Comparison of ENCODE assay signal across 12 mouse cellular contexts in the genomic region with DNA sequence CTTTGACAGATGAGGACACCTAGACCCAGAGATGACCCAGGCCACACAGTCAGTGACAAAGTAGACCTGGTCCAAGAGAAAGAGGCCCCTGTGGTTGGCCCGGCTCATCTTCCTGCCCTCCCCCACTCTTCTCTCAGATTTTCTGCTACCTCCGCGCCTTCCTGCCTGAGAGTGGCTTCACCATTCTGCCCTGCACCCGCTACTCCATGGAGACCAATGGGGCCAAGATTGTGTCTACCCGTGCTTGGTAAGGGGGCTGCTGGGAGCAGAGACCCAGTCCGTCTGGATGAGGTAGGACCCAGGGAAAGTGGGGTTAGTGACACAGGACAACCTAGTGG. TPM values are rescaled to one million over a fixed set of nuclear protein-coding genes. Genes with fewer than 3 reads are reported as not detected.
DNase-seq lines count a peak whose midpoint lies in the region; ATAC-seq and TF ChIP-seq lines count a peak whose summit lies in the region.
"Had no signal": no experiment of that assay in that cellular context is flagged by ENCODE, and none has a peak within 500 bp of the region (broad histone marks: within the 10 kb centered on the region; RNA-seq: fewer than 3 reads in every experiment).

No protein-coding gene starts in this region.

- H3K36me3 ChIP-seq in kidney, postnatal 0 days (ENCODE audit: insufficient read depth, low read length): peaks cover 7% of the 10 kb centered on the region
- H3K36me3 ChIP-seq in hindbrain, embryonic 12.5 days: peaks cover 39% of the 10 kb centered on the region
- peaks cover 46% of the 10 kb centered on the region for H3K36me3 ChIP-seq in liver, embryonic 15.5 days (replicated peaks)

- H3K9ac ChIP-seq in kidney, postnatal 0 days (ENCODE audit: low read depth, low read length): no peak overlapping the region
- no peak overlapping the region for H3K9ac ChIP-seq in hindbrain, embryonic 12.5 days
- peak overlapping the region; percentile 83 for H3K9ac ChIP-seq in liver, embryonic 15.5 days
- H3K9ac ChIP-seq: forebrain, postnatal 0 days had no signal

- no peaks in the 10 kb centered on the region for H3K9me3 ChIP-seq in kidney, postnatal 0 days (replicated peaks; ENCODE audit: low read length)
- H3K9me3 ChIP-seq in hindbrain, embryonic 12.5 days (replicated peaks): no peaks in the 10 kb centered on the region
- H3K9me3 ChIP-seq in liver, embryonic 15.5 days (replicated peaks): no peaks in the 10 kb centered on the region

- WGBS in kidney, postnatal 0 days: 88% methylated on average over 6 of the region's 6 CpGs
- WGBS in hindbrain, embryonic 12.5 days: 75% methylated on average over 6 of the region's 6 CpGs
- WGBS in liver, embryonic 15.5 days (ENCODE audit: insufficient replicate concordance): 58% methylated on average over 6 of the region's 6 CpGs

- no peak overlapping the region for H3K4me3 ChIP-seq in kidney, postnatal 0 days (replicated peaks; ENCODE audit: low read depth, low read length)
- no peak overlapping the region for H3K4me3 ChIP-seq in hindbrain, embryonic 12.5 days
- peak overlapping the region; percentile 78 for H3K4me3 ChIP-seq in liver, embryonic 15.5 days (replicated peaks)

- H3K27me3 ChIP-seq in kidney, postnatal 0 days (ENCODE audit: insufficient read depth, low read length): no peaks in the 10 kb centered on the region
- H3K27me3 ChIP-seq in hindbrain, embryonic 12.5 days: no peaks in the 10 kb centered on the region
- no peaks in the 10 kb centered on the region for H3K27me3 ChIP-seq in liver, embryonic 15.5 days

- 0 out of 2 replicates have a peak overlapping the region, but pooled peaks have one; percentile 73 for H3K4me2 ChIP-seq in kidney, postnatal 0 days (ENCODE audit: low read length)
- H3K4me2 ChIP-seq in hindbrain, embryonic 12.5 days (replicated peaks): 0 out of 2 replicates have a peak overlapping the region, but pooled peaks have one; percentile 88
- H3K4me2 ChIP-seq in liver, embryonic 15.5 days: peak overlapping the region; percentile 88

- no peak for ATAC-seq in kidney, postnatal 0 days (replicated peaks; ENCODE audit: low FRiP score, low read depth)
- no peak for ATAC-seq in hindbrain, embryonic 12.5 days (ENCODE audit: low FRiP score)
- no peak for ATAC-seq in liver, embryonic 15.5 days (ENCODE audit: insufficient read depth)
- ATAC-seq in inflammation-experienced regulatory T-cells, adult 6 months: no peak
- ATAC-seq: forebrain, postnatal 0 days had no signal

- peaks cover 15% of the 10 kb centered on the region for H3K4me1 ChIP-seq in kidney, postnatal 0 days (replicated peaks; ENCODE audit: insufficient read depth, low read length)
- peaks cover 40% of the 10 kb centered on the region for H3K4me1 ChIP-seq in hindbrain, embryonic 12.5 days
- peaks cover 84% of the 10 kb centered on the region for H3K4me1 ChIP-seq in liver, embryonic 15.5 days (replicated peaks)

- peak; percentile 53 for DNase-seq in cerebellum, adult 9-11 months
- DNase-seq in cerebellum, postnatal 36 days: no peak
- DNase-seq in kidney, postnatal 0 days (ENCODE audit: low spot score): no peak
- no peak for DNase-seq in kidney, postnatal 25 days
- DNase-seq in ovary, postnatal 36 days (ENCODE audit: low spot score): no peak
- DNase-seq: adrenal gland, postnatal 10 days; forebrain, postnatal 0 days; kidney, postnatal 36 days had no signal

- no peak overlapping the region for H3K27ac ChIP-seq in kidney, postnatal 0 days
- H3K27ac ChIP-seq in hindbrain, embryonic 12.5 days: no peak overlapping the region
- H3K27ac ChIP-seq in liver, embryonic 15.5 days (replicated peaks): peak overlapping the region; percentile 94

- TF ChIP-seq CTCF in kidney, postnatal 0 days (IDR thresholded peaks at IDR 0.05; ENCODE audit: low read depth): no peak

RNA-seq across cellular contexts. Expression of a gene that starts 2.5 kb away (rescaled TPM):
- 61.2 and 64.8 TPM in 2 replicates for polyA plus RNA-seq in kidney, postnatal 0 days (2015; fragmentation: Nextera tagmentation; extraction: Ambion mirVana)
- polyA plus RNA-seq in hindbrain, embryonic 12.5 days (2016; fragmentation: Nextera tagmentation; extraction: Ambion mirVana): 87.5 and 91.5 TPM in 2 replicates
- 50.1 and 56.1 TPM in 2 replicates for polyA plus RNA-seq in liver, embryonic 15.5 days (2015; fragmentation: Nextera tagmentation; extraction: Ambion mirVana)
- 10 to 100 TPM; 22.6 to 25.7 (median 24.9) TPM for polyA plus RNA-seq in inflammation-experienced regulatory T-cells, adult 6 months (2017; shearing (Covaris generic))

RNA-seq across cellular contexts. Expression of a gene that starts 10.4 kb away (rescaled TPM):
- 70.7 and 84.0 TPM in 2 replicates for polyA plus RNA-seq in kidney, postnatal 0 days (2015; fragmentation: Nextera tagmentation; extraction: Ambion mirVana)
- polyA plus RNA-seq in hindbrain, embryonic 12.5 days (2016; fragmentation: Nextera tagmentation; extraction: Ambion mirVana): 37.6 and 39.8 TPM in 2 replicates
- 66.0 and 79.3 TPM in 2 replicates for polyA plus RNA-seq in liver, embryonic 15.5 days (2015; fragmentation: Nextera tagmentation; extraction: Ambion mirVana)
- polyA plus RNA-seq in inflammation-experienced regulatory T-cells, adult 6 months (2017; shearing (Covaris generic)): 1 to 10 TPM in 1 of 3 experiments, under 1 TPM in 1, not detected in 1; 0.86 to 1.4 TPM

RNA-seq across cellular contexts. Expression of a gene that starts 17.4 kb away (rescaled TPM):
- 0.06 and 0.12 TPM in 2 replicates for polyA plus RNA-seq in kidney, postnatal 0 days (2015; fragmentation: Nextera tagmentation; extraction: Ambion mirVana)
- 0.26 and 0.48 TPM in 2 replicates for polyA plus RNA-seq in hindbrain, embryonic 12.5 days (2016; fragmentation: Nextera tagmentation; extraction: Ambion mirVana)
- polyA plus RNA-seq in liver, embryonic 15.5 days (2015; fragmentation: Nextera tagmentation; extraction: Ambion mirVana): 0.14 and 0.37 TPM in 2 replicates
- not detected for polyA plus RNA-seq in inflammation-experienced regulatory T-cells, adult 6 months (2017; shearing (Covaris generic))
- polyA plus RNA-seq: forebrain, postnatal 0 days; heart, postnatal 0 days had no signal

RNA-seq across cellular contexts. Expression of a gene that starts 28.7 kb away (rescaled TPM):
- not detected in 2 replicates for polyA plus RNA-seq in kidney, postnatal 0 days (2015; fragmentation: Nextera tagmentation; extraction: Ambion mirVana)
- not detected in 2 replicates for polyA plus RNA-seq in hindbrain, embryonic 12.5 days (2016; fragmentation: Nextera tagmentation; extraction: Ambion mirVana)
- not detected in 2 replicates for polyA plus RNA-seq in liver, embryonic 15.5 days (2015; fragmentation: Nextera tagmentation; extraction: Ambion mirVana)
- not detected for polyA plus RNA-seq in inflammation-experienced regulatory T-cells, adult 6 months (2017; shearing (Covaris generic))
- polyA plus RNA-seq: forebrain, postnatal 0 days; heart, postnatal 0 days had no signal

RNA-seq across cellular contexts. Expression of a gene that starts 40.2 kb away (rescaled TPM):
- polyA plus RNA-seq in kidney, postnatal 0 days (2015; fragmentation: Nextera tagmentation; extraction: Ambion mirVana): 0.14 and 0.20 TPM in 2 replicates
- 0.34 TPM in 1 of 2 replicates, not detected in the other for polyA plus RNA-seq in hindbrain, embryonic 12.5 days (2016; fragmentation: Nextera tagmentation; extraction: Ambion mirVana)
- 0.06 TPM in 1 of 2 replicates, not detected in the other for polyA plus RNA-seq in liver, embryonic 15.5 days (2015; fragmentation: Nextera tagmentation; extraction: Ambion mirVana)
- not detected for polyA plus RNA-seq in inflammation-experienced regulatory T-cells, adult 6 months (2017; shearing (Covaris generic))
- polyA plus RNA-seq: heart, postnatal 0 days had no signal

Comparison
In these comparisons a context has a peak if more than half of its experiments do, and no peak if none do; other contexts are left out.
1. RNA of a gene that starts 10.4 kb away (polyA plus RNA-seq): 70.7 to 84.0 TPM in kidney, postnatal 0 days, 66.0 to 79.3 TPM in liver, embryonic 15.5 days and 37.6 to 39.8 TPM in hindbrain, embryonic 12.5 days; 0.86 to 1.4 TPM in inflammation-experienced regulatory T-cells, adult 6 months; every median in the first group is over 10 times any median in the second.
2. Peak in every context shown above with its lines, with median percentiles within 50 percentile points of each other: H3K4me2 ChIP-seq.